Mouse (Mus musculus) spleen, postnatal 4 days (tissue): Measurements from ENCODE around the gene Pmf1.
"Not testable (repeated sequence)": the region's sequence is repeated elsewhere in the genome, so short reads cannot be mapped to it uniquely, and the experiment has no call there.

Source experiments
- DNase-seq, 2 experiments: peaks; one replicate each; pipeline ENCODE4 v3.0.0; 2022; ENCODE audit warnings: low spot score in 2 of 2

Gene Pmf1

DNA sequence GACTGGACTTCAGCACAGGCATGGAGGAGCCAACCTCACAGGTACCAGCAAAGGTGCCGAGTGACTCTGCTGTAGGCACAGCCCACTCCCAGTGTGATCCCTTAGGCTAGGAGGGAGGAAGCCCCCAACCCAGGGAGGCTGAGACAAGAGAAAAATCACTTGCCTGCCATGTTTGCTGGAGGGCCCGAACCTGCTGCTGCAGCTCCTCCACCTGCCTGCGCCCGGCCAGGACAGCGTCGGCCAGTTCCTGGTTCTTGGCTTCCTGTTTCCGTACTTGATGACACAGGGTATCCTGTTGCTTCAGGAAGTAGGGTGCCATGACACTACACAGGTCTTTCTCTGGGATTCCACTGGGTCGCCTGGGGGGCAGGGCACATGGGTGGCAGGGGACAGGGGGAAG is 14.4 kb downstream of the Pmf1 start:
- peak in 1 of 2 experiments; percentile 68 for DNase-seq

DNA sequence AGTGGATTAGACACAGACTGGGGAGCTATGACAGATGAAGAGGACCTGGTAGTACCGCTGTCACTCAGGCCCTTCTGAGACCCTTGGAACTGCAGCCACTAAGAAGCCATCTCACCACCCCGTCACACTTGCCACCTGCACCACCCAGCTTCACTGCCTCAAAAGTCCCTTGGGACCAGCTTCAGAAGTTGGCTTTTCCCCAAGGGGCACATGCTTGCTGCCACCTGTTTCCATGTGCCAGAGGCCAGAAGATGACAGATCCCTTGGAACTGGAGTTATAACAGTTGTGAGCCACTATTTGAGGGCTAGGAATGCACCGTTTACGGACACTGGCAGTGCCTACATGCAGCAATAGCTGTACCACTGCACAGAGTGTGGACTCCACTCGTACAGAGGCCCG is 14.8 kb downstream of the Pmf1 start:
- DNase-seq = peak in 1 of 2 experiments; percentile 44

DNA sequence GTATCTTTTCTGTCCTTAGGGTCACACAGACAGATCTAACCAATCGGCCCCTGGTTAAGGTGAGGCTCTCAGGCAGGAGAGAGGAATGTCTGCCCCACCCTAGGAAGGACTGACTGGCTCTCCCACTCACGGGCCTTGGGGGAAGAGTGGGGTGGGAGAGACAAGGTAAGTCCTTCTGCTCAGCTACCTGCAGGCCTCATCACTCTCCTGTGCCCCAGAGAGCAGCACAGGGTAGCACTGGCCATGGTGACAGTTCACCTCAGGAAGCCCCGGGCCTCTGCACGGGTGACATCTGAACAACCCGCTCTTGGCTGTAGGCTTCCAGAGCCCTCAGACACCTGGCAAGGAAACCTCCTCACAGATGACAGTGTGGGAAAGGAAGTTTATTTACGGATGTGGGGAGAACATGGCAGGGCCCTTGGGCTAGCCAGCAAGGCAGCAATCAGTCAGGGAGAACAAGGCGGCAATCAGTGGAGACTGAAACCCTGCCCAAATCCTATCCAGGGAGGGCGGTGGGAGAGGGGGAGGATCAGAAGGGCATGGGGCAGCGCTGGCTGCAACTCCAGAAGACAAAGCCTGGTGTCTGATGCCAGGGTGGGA is 16.3 kb downstream of the Pmf1 start:
- DNase-seq = no peak

DNA sequence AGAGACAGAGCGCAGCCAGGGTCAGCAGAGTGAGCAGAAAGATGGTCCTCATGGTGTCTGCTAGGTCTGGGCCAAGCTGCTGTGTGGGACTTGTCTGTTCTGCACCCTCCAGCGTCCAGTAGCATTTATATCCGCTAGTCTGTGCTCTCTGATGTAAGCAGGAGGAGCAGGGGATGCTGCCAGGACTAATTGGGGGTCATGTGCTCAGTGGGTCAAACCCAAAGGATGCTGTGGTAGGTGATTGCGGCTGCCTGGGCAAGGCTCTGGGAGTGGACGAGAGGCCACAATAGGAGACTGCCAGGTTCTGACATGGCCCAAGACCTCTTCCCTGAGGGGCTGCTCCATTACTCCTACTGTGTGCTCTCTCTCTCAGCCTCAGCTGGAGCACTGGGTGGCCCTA is 25.8 kb downstream of the Pmf1 start, which contains the start of gene Bglap:
Bglap (minus strand) TSS at position 101 of the 400 bp plus-strand sequence.
- no peak for DNase-seq

DNA sequence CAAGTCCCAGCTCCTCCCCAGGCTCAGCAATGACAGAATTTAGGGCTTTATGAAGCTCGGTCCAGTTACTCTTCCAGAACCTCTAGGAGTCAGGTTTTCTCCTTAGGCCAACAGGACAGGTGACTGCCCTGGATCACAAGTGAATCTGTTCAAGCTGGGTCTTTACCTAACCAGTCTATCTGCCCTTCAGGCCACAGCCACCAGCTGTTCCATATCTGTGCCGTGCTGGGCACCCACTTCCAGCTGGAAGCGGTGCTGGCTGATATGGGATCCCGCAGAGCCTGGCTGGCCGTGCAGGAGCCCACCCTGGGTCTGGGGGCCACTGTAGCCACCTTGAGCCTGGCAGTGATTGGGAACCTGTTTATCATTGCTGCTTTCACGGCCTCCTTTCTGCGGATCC is 27.7 kb downstream of the Pmf1 start:
- DNase-seq = not testable (repeated sequence)

DNA sequence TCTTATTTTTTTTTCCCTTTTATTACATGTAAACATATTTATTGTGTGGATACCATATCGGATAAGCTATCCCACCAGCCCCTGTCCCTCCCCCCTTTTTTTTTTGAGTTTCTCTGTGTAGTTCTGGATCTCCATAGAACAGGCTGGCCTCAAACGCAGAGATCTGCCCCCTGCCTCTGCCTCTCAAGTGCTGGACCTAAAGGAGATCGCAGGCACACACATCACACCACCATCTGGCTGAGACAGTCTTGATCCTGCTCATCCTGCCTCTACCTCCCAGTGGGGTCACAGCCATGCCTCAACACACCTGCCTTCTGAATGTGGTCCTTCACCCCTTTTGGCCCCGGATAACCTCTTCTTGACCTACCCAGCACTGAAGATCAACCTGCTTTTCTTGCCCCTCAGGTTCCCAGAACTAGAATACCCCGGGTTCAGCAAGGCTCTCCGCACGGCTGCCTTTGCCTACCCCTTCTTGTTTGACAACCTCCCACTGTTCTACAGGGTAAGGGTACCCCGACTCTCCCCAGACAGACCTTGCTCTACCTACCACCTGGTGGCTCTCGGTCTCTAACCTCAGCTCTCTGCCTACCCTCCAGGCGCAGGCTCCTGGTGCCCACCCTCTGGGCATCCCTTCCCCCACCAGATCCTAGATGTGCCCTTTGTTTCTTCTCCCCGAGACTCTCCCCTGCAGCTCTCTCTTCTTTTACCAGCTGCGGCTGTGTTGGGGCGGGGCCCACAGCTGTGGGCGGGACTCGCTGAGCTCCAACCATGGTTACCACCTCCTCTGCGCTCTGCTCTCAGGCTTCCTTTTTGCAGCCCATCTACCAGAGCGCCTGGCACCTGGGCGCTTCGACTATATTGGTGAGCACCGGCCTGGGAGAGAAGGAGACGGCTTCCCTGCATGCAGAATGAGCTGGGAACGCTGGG is 28.5 kb downstream of the Pmf1 start:
- peak in 1 of 2 experiments; percentile 42 for DNase-seq

DNA sequence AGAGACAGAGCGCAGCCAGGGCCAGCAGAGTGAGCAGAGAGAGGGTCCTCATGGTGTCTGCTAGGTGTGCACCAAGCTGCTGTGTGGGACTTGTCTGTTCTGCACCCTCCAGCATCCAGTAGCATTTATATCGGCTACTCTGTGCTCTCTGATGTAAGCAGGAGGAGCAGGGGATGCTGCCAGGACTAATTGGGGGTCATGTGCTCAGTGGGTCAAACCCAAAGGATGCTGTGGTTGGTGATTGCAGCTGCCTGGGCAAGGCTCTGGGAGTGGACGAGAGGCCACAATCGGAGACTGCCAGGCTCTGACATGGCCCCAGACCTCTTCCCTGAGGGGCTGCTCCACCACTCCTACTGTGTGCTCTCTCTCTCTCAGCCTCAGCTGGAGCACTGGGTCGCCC is 31.5 kb downstream of the Pmf1 start, which contains the start of gene Bglap2:
Bglap2 (minus strand) TSS at position 101 of the 400 bp plus-strand sequence.
- not testable (repeated sequence) for DNase-seq

DNA sequence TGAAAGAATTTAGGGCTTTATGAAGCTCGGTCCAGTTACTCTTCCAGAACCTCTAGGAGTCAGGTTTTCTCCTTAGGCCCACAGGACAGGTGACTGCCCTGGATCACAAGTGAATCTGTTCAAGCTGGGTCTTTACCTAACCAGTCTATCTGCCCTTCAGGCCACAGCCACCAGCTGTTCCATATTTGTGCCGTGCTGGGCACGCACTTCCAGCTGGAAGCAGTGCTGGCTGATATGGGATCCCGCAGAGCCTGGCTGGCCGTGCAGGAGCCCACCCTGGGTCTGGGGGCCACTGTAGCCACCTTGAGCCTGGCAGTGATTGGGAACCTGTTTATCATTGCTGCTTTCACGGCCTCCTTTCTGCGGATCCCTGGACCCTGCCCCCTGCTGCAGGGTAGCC is 33.5 kb downstream of the Pmf1 start:
- DNase-seq = not testable (repeated sequence)

DNA sequence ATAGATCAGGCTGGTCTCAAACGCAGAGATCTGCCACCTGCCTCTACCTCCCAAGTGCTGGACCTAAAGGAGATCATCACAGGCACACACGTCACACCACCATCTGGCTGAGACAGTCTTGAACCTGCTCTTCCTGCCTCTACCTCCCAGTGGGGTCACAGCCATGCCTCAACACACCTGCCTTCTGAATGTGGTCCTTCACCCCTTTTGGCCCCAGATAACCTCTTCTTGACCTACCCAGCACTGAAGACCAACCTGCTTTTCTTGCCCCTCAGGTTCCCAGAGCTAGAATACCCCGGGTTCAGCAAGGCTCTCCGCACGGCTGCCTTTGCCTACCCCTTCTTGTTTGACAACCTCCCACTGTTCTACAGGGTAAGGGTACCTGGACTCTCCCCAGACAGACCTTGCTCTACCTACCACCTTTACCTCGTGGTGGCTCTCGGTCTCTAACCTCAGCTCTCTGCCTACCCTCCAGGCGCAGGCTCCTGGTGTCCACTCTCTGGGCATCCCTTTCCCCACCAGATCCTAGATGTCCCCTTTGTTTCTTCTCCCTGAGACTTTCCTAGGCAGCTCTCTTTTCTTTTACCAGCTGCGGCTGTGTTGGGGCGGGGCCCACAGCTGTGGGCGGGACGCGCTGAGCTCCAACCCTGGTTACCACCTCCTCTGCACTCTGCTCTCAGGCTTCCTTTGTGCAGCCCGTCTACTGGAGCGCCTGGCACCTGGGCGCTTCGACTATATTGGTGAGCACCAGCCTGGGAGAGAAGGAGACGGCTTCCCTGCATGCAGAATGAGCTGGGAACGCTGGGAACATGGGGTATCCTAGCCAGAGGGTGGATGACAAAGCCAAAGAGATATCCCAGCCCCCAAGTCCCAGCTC is 34.1 kb downstream of the Pmf1 start:
- not testable (repeated sequence) for DNase-seq

DNA sequence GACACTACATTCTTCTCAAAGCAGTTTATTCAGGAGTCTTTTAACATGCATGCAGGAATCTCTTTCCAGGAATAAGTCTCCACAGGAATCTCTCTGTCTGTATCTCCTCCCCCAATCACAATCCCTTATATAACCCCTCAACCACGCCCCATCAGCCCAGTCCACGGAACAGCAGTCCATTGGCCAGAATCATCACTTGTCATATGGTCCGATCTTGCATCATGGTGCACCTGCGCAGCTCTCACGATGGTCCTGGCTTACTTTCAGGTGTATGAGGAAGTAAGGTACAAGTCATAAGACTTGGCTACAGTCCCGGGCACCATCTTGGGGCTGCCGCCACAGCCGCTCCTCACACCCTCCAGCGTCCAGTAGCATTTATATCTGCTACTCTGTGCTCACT is 37.5 kb downstream of the Pmf1 start, which contains the start of gene Bglap3:
Bglap3 (minus strand) TSS at position 101 of the 400 bp plus-strand sequence.
- DNase-seq = not testable (repeated sequence)

DNA sequence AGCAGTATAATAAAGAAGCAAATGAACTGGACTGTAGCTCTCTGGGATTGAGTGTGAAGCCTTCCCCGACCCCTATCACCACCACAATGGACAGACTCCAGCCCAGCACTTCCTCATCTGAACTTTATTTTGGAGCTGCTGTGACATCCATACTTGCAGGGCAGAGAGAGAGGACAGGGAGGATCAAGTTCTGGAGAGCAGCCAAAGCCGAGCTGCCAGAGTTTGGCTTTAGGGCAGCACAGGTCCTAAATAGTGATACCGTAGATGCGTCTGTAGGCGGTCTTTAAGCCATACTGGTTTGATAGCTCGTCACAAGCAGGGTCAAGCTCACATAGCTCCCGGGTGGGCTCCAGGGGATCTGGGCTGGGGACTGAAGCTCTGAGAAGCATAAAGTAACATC is 41.6 kb downstream of the Pmf1 start:
- not testable (repeated sequence) for DNase-seq

DNA sequence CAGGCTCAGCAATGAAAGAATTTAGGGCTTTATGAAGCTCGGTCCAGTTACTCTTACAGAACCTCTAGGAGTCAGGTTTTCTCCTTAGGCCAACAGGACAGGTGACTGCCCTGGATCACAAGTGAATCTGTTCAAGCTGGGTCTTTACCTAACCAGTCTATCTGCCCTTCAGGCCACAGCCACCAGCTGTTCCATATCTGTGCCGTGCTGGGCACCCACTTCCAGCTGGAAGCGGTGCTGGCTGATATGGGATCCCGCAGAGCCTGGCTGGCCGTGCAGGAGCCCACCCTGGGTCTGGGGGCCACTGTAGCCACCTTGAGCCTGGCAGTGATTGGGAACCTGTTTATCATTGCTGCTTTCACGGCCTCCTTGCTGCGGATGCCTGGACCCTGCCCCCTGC is 42.6 kb downstream of the Pmf1 start:
- DNase-seq = not testable (repeated sequence)

DNA sequence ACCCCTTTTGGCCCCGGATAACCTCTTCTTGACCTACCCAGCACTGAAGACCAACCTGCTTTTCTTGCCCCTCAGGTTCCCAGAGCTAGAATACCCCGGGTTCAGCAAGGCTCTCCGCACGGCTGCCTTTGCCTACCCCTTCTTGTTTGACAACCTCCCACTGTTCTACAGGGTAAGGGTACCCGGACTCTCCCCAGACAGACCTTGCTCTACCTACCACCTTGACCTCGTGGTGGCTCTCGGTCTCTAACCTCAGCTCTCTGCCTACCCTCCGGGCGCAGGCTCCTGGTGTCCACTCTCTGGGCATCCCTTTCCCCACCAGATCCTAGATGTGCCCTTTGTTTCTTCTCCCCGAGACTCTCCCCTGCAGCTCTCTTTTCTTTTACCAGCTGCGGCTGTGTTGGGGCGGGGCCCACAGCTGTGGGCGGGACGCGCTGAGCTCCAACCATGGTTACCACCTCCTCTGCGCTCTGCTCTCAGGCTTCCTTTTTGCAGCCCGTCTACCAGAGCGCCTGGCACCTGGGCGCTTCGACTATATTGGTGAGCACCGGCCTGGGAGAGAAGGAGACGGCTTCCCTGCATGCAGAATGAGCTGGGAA is 43.2 kb downstream of the Pmf1 start:
- DNase-seq = peak; percentile 65 to 80

DNA sequence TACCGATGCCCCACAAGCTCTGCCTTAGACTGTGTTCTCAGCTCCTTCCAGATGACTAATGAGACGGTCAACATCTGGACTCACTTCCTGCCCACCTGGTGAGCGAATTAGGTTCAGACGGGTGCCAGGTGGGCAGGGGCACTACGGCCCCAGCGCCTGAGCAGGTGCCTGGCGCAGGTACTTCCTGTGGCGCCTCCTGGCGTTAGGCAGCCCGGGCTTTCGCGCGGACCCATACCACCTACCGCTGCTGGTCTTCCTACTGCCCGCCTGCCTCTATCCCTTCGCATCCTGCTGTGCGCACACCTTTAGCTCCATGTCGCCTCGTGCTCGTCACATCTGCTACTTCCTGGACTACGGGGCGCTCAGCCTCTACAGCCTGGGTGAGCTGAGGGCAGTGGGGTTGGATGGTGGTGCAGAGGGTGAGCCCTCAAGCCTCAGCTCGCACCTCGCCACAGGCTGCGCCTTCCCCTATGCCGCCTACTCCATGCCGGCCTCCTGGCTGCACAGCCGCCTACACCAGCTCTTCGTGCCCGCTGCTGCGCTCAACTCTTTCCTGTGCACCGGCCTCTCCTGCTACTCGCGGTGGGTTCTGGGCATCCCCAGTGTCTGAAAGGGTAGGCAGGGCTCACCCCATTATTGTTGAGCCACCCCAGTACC is 44.3 kb downstream of the Pmf1 start:
- DNase-seq = peak in 1 of 2 experiments; percentile 68

DNA sequence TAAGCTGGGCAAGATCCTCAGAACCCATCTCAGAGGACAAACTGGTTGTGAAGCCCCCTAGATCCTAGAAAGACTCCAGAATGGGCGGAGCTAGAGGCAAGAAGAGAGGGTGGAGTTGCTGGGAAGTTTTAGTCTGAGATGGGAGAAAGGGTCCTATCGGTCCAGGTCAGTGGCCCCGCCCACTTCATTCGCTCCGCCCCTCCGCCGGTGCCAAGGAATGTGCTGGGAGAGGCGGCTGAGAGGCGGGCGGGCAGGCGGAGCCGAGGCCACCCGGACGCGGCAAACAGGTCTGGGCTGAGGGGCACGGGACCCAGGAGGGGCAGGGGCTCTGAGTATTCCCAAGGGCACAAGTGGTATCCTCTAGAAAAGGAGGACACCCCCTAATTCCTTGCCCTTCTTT is 45.8 kb downstream of the Pmf1 start, which contains the start of gene Paqr6:
Paqr6 (plus strand) TSS at position 248 of the 400 bp plus-strand sequence.
- peak; percentile 90 for DNase-seq

DNA sequence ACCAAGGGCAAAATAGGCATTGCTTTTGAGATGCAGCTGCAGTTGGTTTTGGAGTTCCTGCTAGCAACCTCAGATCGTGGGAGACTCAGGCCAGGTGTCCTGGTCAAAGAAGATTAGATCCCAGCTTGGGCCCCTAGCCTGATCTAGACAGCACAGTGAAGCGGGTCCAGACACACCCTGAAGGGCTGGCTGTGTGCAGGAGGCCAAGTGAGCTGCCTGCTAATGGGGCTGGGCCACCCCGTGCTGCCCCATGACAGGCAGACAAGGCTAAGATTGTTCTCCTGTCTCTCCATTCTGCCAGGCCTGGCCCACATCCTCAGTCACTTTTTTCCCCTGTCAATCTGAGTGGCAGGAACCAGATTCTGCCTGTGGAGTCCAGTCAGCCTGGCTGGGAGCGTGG is 46.4 kb downstream of the Pmf1 start:
- DNase-seq = peak; percentile 68 to 77

DNA sequence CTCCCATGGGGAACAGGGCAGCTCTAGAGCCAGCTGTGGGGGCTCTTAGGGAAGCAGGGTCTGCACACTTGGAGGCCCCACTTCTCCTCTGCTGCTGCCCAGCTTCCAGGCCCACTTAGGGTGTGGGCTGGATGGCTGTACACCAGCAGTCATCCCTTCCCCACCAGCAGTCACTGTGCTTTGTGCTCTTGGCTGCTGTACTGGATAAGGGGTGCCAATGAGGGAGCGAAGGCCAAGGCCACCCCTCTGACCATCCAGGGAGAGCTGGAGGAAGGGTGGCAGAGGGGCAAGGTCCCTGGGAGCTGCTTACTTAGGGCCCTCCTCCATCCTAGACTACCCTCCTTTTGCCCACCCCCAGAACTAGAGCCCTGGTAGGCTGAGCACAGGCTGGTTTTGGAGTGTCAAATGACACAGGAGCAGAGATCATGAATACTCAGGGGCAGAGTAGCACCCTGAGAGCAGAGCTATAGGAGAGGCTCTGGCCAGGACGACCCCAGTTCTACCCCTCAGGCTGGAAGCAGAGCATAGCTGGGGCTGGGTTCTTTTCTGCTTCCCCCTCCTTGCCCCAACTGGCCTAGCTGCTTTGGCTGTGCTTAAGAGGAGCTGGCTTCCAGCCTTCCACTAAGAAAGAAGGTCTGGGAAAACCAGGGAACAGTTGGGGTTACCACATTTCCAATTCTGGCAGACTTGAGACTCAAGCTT is 48.4 kb downstream of the Pmf1 start:
- DNase-seq = no peak

DNA sequence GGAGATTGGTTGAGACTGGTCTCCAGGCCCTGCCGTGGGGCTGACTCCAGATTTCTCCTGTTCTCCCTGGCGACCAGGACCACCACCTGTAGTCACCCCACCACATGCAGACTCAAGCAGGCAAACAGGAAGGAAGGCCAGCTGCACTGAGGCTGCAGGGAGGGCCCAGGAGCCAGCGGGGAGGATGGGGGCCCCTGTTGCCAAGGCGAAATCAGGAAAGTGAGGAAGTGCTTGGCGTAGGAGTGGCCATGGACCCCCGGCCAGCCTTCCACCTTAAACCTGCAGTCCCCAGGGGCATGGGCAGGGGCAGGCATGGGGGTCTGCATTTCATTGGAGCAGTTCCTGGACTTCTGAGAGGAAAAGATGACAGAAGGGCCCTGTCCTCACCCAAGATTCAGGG is 49.0 kb downstream of the Pmf1 start:
- DNase-seq = no peak

DNA sequence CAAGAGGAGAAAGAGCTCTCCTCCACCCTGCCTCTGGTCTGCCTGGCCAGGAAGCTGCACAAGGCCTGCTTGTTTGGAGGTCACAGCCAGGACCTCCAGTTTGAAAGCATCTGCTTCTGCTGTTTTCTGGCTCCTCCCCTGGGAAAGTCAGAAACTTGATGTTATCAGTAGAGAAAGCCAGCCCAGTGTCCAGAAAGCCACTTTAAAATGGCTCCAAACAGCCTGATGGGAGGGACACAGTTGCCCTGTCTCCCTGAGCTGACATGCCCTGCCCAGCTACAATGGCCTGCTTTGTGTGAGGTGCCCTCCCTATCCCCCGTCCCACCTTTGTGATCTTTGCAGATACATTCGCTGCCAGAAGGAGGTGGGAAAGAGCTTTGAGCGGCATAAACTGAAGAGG is 50.1 kb downstream of the Pmf1 start:
- no peak for DNase-seq

DNA sequence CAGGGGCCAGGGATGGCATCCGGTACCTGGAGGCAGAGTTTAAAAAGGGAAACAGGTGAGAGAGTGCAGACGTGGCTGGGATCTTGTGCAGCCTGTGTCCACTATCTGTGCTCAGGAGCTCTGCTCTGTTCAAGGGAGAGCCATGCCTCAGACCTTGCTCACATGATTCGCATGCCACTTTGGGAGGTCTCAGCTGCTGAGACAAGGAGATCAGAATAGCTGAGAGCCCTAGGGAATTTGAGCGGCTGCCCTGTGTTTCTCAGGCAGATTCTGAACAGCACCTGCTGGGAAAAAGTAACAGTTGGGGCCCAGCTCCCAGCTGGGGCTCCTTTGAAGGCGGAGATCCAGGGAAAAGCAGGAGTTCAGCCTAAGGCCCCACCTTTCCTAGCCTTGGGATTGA is 50.5 kb downstream of the Pmf1 start:
- DNase-seq = no peak
